Mouse (Mus musculus): Measurements from ENCODE around the gene Gm44503.

DNA sequence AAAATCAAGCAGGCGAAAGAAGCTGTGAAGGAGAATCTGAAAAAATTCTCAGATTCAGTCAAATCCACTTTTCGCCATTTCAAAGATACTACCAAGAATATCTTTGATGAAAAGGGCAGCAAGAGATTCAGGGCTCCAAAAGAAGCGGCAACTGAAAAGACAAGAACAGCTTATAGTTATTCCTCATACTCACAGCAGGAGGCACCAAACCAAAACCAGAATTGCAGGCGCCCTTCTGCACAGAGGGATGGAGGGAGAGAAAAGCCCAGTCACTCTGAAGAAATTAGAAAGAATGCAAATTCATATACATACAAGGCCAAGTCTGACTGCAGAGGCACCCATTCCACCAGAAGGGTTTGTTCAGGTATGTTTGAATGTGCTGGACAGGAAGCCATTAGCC is 54.0 kb downstream of the Gm44503 start:
- TF ChIP-seq CTCF (IDR thresholded peaks at IDR 0.05; ENCODE audit: extremely low read depth, insufficient read depth, insufficient read length, insufficient replicate concordance) (no peak), POLR2A (IDR thresholded peaks at IDR 0.05; ENCODE audit: low read depth, low read length) (no peak)

Measured in spleen, adult 2 months (tissue).